Mouse (Mus musculus): ENCODE results near the gene Ltc4s. TPM values are rescaled to one million over a fixed set of nuclear protein-coding genes. Genes with fewer than 3 reads are reported as not detected.

Gene Ltc4s
- total RNA-seq, 2 experiments from 2014 or later, result 15.2 to 46.9 TPM

DNA sequence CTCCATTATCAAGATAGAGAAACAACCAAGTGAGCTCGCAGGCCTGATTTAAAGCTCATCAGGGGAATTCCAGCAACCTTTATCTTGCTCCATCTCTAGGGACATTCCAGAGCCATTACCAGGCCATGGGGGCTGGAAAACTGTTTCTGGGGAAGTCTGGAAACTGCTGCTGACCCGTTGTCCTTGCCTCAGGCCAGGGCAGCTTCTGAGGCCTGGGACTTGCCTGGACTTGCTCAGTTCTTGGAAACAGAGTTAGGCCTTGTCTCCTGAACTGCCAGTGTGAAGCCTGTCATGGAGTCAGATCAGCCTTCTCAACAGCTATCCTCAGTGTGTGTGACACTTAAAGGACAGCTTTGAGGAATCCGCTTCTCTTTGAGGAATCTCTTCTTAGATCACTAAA, 13.8 kb upstream of the Ltc4s start:
- no peak for DNase-seq (ENCODE audit: low spot score in 2 of 2)

DNA sequence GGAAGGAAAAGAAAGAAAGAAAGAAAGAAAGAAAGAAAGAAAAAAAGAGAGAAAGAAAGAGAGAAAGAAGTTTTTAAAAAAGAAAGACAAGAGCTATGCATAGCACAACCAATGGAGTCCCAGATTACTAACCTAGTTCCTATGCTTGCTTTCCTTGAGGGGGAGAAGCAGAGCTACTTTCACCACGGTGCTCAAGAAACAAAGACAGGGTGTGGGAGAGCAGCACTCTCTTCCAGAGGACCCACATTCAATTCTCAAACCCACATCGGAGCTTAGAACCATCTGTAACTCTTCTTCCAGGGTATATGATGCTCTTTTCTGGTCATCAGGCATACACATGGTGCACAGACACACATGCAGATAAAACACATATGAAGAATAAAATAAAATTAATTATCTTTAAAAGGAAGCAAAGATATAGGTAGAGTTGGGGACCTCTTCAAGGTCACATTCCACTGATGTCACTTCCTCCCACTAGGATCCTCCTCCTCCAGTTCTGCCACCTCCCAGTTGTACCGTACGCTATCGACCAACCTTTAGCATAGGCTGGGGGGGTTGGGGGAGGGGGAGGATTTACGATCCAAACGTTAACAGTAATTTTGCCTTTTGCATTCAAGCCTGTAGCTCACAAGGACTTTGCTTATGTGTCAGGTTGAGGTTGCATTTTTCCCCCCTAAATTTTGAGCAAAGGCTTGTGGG, 10.2 kb upstream of the Ltc4s start:
- no peak for DNase-seq (ENCODE audit: low spot score in 2 of 2)

DNA sequence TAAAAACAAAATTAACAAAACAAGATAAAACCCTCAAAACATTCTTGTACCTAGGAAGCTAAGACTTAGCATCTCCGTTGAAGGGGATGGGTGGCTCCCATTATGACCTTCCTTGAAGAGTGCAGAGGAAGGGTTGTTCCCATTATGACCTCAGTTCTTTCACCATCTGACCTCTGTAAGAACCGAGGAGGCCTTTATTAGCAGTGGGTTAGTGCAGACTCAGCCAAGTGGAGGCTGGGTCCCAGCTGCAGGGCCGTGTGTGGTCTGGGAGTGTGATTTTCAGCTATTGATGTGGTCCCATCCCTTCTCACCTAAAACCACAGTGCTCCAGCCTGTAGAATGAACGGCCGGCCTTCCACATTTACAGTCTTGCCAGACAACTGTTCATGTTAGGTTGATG, 6.9 kb upstream of the Ltc4s start:
- DNase-seq (ENCODE audit: low spot score in 2 of 2), result no peak

DNA sequence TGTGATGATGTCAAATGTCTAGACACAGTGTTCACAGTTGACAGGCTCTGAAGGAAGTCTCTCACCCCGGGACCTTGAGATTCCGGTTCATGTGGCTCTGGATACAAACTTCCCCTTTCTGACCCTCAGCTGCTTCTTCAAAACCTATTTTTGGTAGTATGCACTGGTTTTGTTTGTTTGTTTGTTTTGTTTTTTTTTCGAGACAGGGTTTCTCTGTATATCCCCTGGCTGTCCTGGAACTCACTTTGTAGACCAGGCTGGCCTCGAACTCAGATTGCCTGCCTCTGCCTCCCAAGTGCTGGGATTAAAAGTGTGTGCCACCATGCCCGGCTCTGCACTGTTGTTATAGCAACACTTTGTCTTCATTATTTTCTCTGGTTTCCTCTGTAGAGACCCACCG, 5.5 kb upstream of the Ltc4s start:
- DNase-seq (ENCODE audit: low spot score in 2 of 2), result no peak

DNA sequence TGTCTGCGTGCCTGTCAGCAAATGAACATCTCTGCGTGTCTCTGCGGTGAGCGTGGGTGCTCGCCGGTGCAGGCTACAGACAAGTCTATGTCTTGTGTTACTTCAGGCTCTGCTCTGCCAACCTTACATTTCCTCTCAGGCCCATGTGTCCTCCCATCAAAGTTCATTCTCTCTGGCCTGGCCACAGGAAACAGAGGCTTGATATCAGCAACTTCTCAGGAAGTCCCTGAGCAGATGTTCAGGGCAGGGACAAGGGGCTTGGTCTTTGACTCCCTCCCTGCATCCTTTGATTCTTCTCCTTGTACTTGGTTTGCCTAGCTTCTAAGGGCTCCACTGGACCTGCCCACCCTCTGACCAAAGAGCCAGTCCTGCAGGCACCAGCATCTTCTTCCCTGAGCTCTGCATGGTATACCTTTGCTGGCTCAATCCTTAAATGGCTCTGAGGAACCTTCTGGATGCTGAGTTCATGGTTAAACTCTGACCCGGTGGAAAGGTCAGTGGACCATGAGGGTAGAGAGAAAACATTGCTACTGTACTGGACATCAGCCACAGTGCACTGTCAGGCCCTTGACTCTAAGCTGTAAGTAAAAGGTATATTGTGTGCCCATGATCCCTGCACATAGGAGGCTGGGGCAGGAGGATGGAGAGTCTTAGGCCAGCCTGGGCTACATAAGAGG, 2.0 kb upstream of the Ltc4s start:
- no peak for DNase-seq (ENCODE audit: low spot score in 2 of 2)

DNA sequence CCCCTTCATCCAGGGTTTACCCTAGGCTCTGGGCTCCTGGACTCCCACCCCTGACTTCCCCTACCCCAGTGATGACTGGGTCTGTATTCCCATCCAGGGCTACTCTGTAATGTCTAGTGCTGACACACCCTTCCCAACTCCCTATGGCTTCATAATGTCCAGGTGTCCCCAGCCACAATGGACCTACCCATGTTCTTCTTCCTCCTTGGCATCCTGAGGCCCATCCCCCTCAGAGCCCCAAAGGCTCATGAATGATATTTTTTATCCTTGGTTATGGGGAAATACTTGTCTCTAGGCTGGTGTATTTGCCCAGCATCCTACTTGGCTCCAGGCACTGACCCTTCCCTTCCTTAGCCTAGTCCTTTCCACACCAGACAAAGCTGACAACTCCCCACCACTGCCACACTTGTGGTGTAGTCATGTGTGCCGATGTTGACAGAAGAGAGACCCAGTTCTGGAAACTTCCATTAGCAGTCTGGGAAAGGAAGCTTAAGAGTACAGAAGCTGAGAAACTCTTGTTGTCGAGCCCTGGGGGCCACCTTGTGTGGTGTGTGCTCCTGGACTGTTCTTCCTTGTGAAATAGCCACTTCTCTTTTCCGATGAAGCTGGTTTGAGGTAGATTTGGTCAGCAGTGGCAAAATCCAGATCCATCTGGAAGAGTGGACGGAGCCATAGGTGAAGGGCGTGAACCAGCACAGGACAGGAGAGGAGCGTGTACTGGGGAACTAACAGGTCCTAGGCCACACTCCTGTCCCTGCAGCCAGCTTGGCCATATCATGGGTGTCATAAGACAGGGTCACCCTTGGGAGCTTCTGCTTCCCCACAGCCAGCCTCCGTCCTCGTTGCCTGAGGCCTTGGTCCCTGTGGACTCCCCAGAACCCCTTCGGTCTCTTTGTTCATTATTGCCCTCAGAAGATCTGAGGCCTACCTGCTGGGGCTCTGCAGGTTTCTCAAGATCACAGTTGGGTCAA, 690 bp upstream of the Ltc4s start:
- DNase-seq (ENCODE audit: low spot score in 2 of 2), result no peak

DNA sequence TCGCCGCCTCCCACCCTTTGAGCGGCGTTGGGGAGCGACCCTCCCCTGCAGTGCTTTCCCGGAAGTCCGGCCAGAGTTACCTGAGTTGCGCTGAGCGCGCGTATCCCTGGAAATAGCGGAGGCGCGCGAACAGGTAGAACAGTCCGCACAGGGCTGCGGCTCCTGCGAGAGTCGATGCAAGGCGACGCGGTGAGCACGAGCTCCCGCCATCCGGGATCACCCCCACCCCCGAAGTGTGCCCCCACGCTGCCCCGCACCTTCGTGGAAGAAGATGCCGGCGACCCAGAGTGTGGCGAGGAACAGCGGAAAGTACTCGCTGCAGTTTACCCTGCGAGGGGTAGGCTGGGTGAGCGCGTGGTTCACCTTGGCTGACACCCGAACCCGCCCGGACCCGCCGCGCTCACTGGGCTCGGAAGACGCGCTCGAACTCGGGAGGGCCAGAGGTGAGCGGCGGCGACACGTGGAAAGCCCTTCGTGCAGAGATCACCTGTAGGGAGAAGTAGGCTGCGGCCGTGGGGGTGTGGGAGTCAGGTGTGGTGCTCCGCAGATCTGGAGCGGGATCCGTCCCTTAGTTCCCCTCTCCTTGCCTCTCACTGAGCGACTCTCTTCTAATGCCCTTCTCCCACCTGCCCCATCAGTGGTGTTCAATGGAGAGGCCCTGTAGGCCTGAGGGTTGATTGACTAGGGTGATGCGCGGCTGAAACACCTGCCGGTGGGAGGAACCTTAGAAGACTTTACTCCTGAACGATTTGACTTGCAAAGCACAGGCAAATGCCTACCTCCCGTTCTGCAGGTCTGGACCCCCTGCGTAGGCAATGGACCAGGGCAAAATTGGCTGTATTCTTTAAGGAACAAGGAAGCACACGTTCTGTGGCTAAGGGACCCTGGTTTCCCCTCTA, 1.2 kb downstream of the Ltc4s start:
- DNase-seq (ENCODE audit: low spot score in 2 of 2), result no peak

DNA sequence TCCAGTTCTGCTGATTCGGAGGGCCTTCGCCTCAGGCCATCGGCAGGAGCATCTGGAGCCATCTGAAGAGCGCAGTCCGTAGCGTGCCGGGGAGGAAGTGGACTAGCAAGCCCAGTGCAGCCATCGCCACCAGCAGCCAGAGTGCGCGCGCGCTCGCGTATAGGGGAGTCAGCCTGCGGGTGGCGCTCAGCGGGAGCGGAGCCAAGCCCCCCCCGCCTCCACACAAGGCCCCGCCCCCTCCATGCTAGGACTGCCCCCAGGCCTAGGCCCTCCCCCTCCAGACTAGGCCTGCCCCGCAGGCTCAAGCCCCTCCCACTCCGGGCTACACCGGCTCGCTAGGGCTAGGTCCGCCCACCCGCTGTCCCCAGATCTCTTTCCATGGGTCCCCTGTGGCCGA, 1.9 kb downstream of the Ltc4s start:
- peak; percentile 85 to 89 for DNase-seq (ENCODE audit: low spot score in 2 of 2)

DNA sequence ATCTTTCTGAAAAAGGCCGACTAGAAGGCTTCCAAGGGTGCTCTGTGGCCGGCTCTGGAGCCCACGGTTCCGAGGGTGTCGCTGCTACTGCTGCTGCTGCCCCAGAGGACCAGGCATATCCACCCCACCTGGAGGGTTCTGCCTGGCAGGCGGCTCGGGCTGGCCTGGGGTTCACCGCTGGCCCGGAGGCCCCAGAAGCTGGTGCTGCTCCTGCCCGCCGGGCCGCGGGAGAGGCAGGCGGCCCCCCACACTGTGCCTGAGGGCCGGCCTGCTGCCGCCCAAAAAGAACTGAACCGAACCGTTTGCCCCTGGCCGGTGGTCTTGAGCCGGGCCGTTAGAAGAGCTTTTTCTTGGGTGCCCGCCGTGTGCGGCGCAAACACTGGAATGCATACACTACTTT, 3.8 kb downstream of the Ltc4s start:
- DNase-seq (ENCODE audit: low spot score in 2 of 2), result no peak

DNA sequence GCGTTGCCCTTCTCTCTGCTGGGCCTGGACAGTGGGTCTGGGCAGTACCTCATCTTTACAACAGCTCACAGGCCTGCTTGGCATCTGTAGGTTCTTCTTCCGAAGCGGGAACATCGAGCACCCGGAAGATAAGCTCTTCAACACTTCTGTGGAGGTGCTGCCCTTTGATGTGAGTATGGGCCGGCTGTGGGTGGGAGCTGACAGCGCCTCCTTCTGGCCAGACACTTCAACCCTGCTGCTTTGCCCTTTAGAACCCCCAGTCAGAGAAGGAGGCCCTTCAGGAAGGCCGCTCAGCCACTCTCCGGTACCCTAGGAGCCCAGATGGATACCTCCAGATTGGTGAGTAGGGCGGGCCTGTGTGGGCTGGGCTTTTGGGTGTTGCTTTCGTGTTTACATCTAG, 4.4 kb downstream of the Ltc4s start:
- DNase-seq (ENCODE audit: low spot score in 2 of 2), result no peak

DNA sequence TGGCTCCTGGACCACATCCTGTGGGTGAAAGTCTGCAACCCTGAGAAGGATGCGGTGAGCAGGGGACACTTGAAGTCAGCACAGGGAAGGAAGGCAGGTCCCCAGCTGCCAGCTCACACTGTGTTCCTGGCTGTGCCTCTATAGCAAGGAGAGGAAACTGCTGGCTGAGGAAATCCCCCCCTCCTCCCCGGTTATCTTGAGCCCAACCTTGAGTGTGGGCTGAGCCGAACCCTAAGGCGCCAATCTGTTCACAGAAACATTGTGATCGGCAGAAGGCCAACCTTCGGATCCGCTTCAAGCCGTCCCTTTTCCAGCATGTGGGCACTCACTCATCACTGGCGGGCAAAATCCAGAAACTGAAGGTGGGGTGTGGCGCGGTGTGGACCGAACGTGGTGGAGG, 5.4 kb downstream of the Ltc4s start:
- no peak for DNase-seq (ENCODE audit: low spot score in 2 of 2)

DNA sequence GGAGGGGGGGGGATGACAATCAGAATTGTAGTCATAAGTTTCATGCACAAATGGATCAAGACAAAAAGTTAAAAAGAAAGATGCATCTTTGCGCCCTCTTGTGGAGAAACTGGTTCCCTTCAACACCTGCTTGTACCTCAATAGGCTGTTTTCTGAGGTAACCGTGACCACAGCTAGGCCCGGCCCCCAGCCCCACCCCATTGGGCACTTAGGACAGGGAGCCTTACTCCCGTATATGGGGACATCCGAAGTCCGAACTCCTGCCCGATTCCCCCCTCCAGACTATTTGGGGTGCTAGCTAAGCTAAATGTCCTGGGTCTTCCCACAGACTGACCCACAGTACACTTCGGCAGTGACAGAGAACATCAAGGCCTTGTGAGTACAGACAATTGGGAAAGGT, 7.0 kb downstream of the Ltc4s start:
- DNase-seq (ENCODE audit: low spot score in 2 of 2), result no peak

DNA sequence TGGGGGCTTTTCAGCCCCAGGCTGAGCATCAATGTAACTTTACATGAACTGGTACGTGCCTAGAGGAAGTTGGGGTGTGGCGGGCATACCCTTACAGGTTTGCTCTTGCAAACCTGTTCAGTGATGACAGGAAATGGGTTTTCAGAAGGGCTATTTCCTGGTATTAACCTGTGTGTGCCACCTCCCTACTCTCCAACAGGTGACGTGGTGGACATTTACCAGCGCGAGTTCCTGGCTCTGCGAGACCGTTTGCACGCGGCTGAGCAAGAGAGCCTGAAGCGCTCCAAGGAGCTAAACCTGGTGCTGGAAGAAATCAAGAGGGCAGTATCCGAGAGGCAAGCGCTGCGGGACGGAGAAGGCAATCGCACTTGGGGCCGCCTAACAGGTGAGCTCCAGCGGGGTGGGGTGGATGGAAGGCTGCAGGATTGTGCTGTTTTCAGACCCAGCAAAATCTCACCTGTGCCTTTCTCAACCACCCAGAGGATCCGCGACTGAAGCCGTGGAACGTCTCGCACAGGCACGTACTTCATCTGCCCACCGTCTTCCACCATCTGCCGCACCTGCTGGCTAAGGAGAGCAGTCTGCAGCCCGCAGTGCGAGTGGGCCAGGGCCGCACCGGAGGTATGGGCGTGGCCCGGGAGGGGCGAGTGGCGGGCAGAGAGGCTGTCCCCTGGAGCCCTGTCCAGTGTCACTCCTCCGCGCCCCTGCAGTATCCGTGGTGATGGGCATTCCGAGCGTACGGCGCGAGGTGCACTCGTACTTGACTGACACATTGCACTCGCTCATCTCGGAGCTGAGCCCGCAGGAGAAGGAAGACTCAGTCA, 7.7 kb downstream of the Ltc4s start:
- no peak for DNase-seq (ENCODE audit: low spot score in 2 of 2)

DNA sequence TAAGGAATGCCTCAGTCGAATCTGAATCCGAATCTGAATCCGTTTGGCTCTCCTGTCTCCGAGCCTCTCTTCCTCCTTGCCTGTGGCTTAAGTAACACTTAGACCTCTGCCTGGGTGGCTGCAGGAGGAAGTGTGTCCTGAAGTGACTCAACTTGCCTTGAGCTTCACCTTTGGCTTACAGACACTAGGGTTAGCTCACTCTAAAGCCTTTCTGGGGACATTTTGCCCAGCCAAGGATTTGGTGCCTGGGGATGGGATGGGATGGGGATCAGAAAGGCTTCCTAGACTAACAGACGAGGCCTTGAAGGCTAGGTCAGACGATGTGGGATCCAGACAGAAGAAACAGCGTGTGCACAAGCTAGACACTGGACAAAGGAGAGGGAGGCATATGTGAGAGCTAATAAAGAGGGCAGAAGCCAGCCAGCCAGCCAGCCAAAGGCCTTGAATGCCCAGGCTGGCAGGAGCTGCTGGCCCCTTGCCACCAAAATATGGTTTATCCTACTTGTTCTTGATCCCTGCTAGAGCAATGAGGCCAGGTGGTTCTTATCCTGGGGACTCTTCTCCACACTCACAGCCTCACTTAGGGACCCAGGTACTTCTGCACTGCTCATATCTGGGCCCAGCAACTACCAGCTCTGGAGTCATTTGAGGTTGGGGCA, 9.0 kb downstream of the Ltc4s start:
- DNase-seq (ENCODE audit: low spot score in 2 of 2), result no peak

DNA sequence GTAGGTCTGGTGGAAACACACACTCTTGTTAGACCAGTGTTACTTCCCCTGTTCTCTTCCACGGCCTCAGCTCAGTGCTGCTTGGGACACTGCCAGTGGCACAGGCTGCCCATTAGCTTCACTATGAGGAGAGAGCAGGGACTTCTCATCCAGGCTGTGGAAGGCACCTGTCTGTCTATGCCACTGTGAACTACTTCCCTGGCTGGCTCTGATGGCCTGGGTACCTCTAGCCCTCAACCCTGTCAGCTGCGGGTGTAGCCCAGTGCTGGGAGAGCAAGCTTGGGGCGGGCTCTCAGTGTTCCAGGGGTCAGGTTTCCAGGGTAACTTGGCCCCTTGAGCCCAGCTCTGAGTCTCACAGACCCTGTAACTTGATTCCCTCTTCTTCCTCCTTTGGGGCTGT, 9.6 kb downstream of the Ltc4s start:
- DNase-seq (ENCODE audit: low spot score in 2 of 2), result no peak

DNA sequence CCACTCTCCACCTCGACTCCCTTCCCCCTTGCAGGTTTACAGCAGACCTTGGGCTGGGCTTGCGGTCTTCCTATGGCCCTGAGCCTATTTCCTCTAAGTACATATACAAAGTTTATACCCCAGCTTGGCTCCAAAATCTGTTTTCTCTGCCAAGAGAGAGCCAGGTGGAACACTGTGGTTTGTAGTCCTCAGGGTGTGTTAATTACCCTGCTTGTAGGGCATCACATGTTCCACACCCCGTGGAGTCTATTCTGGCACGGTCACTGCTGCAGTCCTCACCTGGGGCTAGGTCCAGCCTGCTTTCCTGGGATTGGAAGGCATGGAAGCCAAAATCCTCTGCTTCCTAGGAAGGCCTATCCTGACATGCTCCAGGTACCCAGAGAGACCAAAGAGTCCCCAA, 10.7 kb downstream of the Ltc4s start:
- DNase-seq (ENCODE audit: low spot score in 2 of 2), result no peak

DNA sequence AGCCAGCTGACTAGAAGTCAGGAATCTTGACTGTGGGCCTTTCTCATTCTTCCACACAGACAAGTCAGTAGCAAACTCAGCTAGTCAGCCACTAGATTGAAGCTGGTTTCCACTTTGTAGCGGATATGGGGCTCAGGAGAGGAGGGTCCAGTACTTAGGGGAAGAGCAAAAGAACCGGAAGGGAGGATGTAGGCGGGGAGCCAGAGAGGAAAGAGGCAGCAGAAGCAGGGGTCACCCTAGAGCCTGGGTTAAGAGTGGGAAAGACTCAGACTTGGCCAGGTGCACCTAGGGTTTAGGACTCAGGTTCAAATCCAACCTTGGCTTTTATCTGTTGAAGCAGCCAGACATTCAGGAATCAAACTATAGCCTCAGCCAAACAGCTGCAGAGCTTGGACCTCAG, 11.2 kb downstream of the Ltc4s start:
- DNase-seq (ENCODE audit: low spot score in 2 of 2), result no peak

DNA sequence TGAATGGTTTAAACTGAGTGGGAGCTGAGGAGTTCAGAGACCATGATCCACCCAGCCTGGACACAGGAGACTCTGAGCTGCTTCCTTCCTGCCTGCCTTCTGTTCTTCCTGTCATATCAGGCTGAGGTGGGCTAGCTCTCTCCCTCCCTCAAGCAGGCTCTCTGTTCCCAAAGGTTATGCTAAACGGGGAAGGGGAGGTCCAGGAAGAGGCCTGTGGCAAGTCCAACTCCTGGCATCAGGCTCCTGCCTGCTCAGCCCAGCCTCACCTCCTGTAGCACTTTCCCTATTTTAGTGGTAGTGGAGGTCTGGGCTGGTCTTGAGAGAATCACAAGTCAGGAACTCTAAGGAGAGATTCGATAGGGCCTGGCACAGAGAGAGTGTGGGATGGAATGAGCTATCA, 12.0 kb downstream of the Ltc4s start:
- no peak for DNase-seq (ENCODE audit: low spot score in 2 of 2)

DNA sequence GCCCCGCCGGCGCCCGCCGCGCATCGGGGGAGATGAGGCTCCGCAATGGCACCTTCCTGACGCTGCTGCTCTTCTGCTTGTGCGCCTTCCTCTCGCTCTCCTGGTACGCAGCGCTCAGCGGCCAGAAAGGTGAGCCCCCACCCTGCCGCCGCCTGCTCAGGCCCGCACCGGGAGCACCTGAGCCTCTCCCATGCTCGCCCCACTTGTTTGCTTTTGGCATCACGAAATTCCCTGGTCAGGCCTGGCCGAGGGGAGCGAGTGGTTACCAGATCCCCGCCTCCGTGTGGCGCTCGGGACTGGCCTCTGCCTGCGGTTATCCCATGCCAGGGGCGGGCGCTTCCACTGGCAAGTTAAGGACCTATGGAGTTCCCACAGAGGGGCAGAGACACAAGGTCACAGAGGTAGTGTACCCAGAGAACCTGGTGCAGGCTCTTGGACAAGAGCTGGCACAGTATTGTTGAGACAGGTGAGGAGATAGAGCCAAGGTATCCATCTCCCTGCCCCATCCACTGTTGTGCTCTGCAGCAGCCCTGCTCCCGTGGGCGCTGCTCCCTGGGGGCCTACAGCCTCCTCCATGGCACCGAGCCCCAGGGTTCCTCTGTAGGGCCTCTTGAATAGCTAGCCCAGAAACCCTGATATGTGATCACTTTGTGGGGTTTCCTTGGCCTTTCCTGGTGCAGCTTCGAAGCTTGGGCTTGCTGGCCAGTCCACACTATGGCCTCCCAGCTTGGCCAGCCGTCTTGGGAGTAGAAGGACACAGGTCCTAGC, 12.6 kb downstream of the Ltc4s start:
- DNase-seq (ENCODE audit: low spot score in 2 of 2), result no peak

All from adrenal gland, adult 18-20 months (tissue).